Mouse (Mus musculus): ENCODE results near the gene Pdcd6. TPM values are rescaled to one million over a fixed set of nuclear protein-coding genes. Genes with fewer than 3 reads are reported as not detected.

Gene Pdcd6
- 100 to 1,000 TPM; 179 to 213 TPM for polyA plus RNA-seq (2017; shearing (Covaris generic))

DNA sequence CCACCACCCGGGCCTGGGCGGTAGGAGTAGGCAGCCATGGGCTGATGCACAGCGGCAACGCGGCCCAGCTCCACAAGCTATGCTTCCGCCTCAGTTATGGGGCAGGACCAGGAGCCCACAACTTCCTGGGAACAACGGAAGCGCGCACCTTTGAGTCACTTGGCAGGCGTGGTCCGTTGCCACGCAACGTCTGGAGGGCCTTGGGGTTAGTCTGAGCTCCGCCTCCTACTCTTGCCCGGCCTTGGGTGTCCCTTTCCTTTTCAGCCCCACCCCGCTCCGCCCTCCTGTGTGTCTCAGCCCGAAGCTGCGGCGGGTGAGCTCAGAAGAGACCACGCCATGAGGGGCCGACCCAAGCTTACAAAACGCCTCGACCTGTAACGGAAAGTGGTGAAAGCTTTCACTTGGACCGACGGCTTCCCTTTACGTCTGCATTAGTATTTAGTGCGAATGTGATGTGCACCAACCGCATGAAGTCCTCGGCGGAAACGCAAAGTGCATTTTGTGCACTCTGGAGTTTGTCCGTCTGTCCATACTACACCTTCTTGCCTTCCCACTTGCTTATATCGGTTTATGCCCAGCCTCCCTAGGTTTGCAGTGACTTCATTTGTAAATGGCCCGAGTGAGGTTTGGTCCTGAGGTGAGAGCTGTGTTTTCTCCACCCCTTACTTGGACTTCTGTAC, at the start of gene Pdcd6:
TSS of gene Pdcd6 (minus strand) at position 411 of the 680 bp plus-strand sequence.

DNA sequence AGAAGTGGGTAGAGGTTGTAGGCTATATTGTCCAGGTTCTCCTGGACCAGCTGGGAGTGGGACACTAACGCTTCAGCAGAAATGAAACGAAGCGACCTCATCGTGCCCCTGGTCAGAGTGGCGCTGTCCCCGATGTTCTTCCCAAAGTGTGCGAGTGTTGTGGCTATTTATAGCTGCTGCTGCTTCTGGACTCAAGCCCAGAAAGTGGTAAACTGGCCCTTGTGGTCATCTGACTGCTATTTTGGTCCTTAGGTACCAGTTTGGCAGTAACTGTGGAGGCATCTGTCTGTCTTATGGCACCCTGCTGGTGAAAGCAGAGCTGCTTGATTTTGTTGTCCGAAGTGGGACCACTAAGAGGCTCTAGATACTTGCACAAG, 46.5 kb upstream of the Pdcd6 start, which contains the start of gene Lrrc14b:
TSS of gene Lrrc14b (minus strand) at position 147 of the 377 bp plus-strand sequence.

DNA sequence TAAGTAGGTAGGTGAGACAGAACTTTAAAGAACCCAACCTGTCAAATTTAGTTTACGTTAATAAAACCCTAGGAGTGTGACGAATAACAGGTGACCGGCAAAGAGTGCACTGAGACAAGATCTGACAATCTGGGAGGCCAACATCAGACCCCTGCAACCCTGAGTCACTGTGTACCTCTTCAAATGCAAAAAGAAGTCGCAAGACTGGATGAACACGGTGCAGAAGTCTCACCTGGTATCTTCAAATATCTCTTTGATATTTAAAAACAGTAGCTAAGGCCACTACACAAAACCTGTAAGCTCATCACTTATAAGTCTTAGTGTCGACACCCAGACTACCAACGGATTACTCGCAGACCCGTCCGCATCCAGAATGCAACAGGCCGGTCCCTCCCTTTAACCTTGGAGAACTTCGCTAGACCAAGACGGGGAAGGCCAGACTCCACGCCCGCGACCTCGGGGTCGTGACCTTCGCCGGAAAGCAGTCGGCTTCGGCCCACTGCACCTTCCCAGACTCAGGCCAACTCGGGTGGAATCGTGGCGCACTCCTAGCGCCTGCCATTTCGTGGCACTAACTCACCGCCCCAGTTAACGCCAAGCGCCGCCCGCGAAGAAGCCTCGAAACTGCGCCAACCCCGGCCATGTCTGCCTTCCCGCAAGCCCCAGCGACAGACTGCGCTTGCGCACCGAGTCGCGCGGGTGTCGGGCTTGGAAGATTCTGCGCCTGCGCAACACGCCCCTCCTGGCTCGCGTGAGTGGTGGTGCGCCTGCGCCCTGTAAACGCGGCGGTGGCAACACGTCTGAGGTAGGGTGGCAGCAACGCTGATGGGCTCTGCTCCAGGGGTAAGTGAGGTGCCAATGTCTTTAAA, 32.4 kb upstream of the Pdcd6 start, which contains the start of the genes Sdha and Ccdc127:
TSS of gene Sdha (minus strand) at position 715 of the 869 bp plus-strand sequence.
TSS of gene Ccdc127 (plus strand) at position 744 of the 869 bp plus-strand sequence.

DNA sequence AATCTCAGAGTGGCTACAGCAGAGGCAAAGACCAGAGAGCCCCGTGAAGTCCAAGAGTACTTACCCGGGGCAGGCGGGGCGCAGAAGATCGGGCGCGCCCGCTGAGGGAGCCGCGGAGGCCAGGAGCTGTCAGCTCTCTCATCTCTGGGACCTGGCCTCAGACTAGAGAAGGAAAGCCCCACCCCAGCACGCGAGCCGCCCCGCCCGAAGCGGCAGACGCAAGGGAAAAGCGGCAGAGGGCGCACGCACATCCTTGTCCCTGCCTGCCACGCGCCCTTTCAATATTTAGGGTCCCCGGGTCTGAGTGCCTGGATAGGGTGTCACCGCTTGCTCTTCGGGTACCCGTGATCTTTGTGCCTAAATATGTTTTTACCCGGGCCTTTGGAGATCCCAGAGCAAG, 25.2 kb downstream of the Pdcd6 start, which contains the start of gene Ahrr:
TSS of gene Ahrr (minus strand) at position 165 of the 400 bp plus-strand sequence.

Other genes with a start within 250 kb of the Pdcd6 start
- gene Slc9a3, start 196.1 kb downstream of the Pdcd6 start, polyA plus RNA-seq (2017; shearing (Covaris generic)): under 1 TPM in 1 of 2 experiments, not detected in 1; 0.26 TPM
- 10 to 100 TPM; 75.3 to 79.5 TPM for gene Exoc3, start 108.8 kb downstream of the Pdcd6 start, polyA plus RNA-seq (2017; shearing (Covaris generic))
- gene Ahrr, start 25.2 kb downstream of the Pdcd6 start, polyA plus RNA-seq (2017; shearing (Covaris generic)): under 1 TPM in 1 of 2 experiments, not detected in 1; 0.04 TPM
- gene Sdha, start 32.7 kb upstream of the Pdcd6 start, polyA plus RNA-seq (2017; shearing (Covaris generic)): 100 to 1,000 TPM; 206 to 252 TPM
- 10 to 100 TPM; 26.1 to 27.5 TPM for gene Ccdc127, start 32.7 kb upstream of the Pdcd6 start, polyA plus RNA-seq (2017; shearing (Covaris generic))
- gene Lrrc14b, start 46.4 kb upstream of the Pdcd6 start, polyA plus RNA-seq (2017; shearing (Covaris generic)): not detected
- gene Zfp72, start 73.3 kb upstream of the Pdcd6 start, polyA plus RNA-seq (2017; shearing (Covaris generic)): 1 to 10 TPM in 1 of 2 experiments, under 1 TPM in 1; 0.72 to 1.5 TPM
- 10 to 100 TPM; 47.5 to 55.7 TPM for gene Ftl1-ps1, start 82.1 kb upstream of the Pdcd6 start, polyA plus RNA-seq (2017; shearing (Covaris generic))
- 10 to 100 TPM; 19.9 to 20.6 TPM for gene Zfp825, start 176.4 kb upstream of the Pdcd6 start, polyA plus RNA-seq (2017; shearing (Covaris generic))